In genomic region chr10:56379720-56380119, GRCm38 (mm10) we compare ENCODE assay signal across 8 mouse cellular contexts. TPM values are rescaled to one million over a fixed set of nuclear protein-coding genes. Genes with fewer than 3 reads are reported as not detected.
DNase-seq lines count a peak whose midpoint lies in the region; ATAC-seq and TF ChIP-seq lines count a peak whose summit lies in the region.

No protein-coding gene starts in this region.

- peak overlapping the region; percentile 57 for H3K4me2 ChIP-seq in limb, embryonic 15.5 days

- peaks cover 17% of the 10 kb centered on the region for H3K36me3 ChIP-seq in E14TG2a.4 (ENCODE audit: insufficient read depth, low read length)
- H3K36me3 ChIP-seq in limb, embryonic 15.5 days, result 0 out of 2 replicates have a peak, but pooled peaks cover 2% of the 10 kb centered on the region

- no peak for TF ChIP-seq CTCF in E14TG2a.4 (conservative IDR thresholded peaks at IDR 0.05; ENCODE audit: low read length)

- peak; percentile 42 for DNase-seq in embryo, embryonic 10 days (ENCODE audit: low spot score)
- DNase-seq in embryo, embryonic 9.5 days (ENCODE audit: extremely low spot score), result no peak
- DNase-seq in adrenal gland, postnatal 14 days, result no peak

- H3K27me3 ChIP-seq in E14TG2a.4 (ENCODE audit: insufficient read depth, low read length), result no peaks in the 10 kb centered on the region
- H3K27me3 ChIP-seq in limb, embryonic 15.5 days, result no peaks in the 10 kb centered on the region

- H3K4me3 ChIP-seq in E14TG2a.4 (replicated peaks; ENCODE audit: low read length), result peak overlapping the region; percentile 83
- peak overlapping the region; percentile 67 for H3K4me3 ChIP-seq in limb, embryonic 15.5 days

- H3K9ac ChIP-seq in limb, embryonic 15.5 days, result peak overlapping the region; percentile 33; the same call in 1 of the 2 replicates

- 6% methylated on average over 7 of the region's 7 CpGs for WGBS in limb, embryonic 15.5 days

- peak; percentile 17; the same call in 1 of the 2 replicates for ATAC-seq in granulocyte monocyte progenitor cell, adult 5-6 weeks (replicated peaks; ENCODE audit: poor library complexity, severe bottlenecking)
- no peak for ATAC-seq in limb, embryonic 15.5 days (ENCODE audit: insufficient number of reproducible peaks, low FRiP score, low TSS enrichment, low read depth)
- no peak for ATAC-seq in megakaryocyte-erythroid progenitor cell, adult 5-6 weeks (replicated peaks; ENCODE audit: low FRiP score, low TSS enrichment, poor library complexity, severe bottlenecking)
- ATAC-seq in megakaryocyte, adult 5-6 weeks (ENCODE audit: poor library complexity, severe bottlenecking), result no peak

- peak overlapping the region; percentile 65 for H3K27ac ChIP-seq in limb, embryonic 15.5 days

- H3K9me3 ChIP-seq in E14TG2a.4 (ENCODE audit: low read length), result peaks cover 8% of the 10 kb centered on the region; the same call in 1 of the 2 replicates
- H3K9me3 ChIP-seq in limb, embryonic 15.5 days, result no peaks in the 10 kb centered on the region

- peaks cover 74% of the 10 kb centered on the region for H3K4me1 ChIP-seq in E14TG2a.4 (replicated peaks; ENCODE audit: low read depth, low read length)
- peaks cover 3% of the 10 kb centered on the region; the same call in 1 of the 2 replicates for H3K4me1 ChIP-seq in limb, embryonic 15.5 days

RNA-seq across cellular contexts. Expression of gene Gja1, which starts 2.6 kb away (rescaled TPM):
- 0.41 and 1.3 TPM in 2 replicates for total RNA-seq in granulocyte monocyte progenitor cell, adult 5-6 weeks (2014; fragmentation: Nextera tagmentation)
- total RNA-seq in granulocyte monocyte progenitor cell, adult 5-6 weeks (2017), result 3.7 and 4.9 TPM in 2 replicates
- polyA plus RNA-seq in limb, embryonic 15.5 days (2015; fragmentation: Nextera tagmentation; extraction: Ambion mirVana), result 435 and 448 TPM in 2 replicates
- 18.5 and 19.3 TPM in 2 replicates for total RNA-seq in megakaryocyte-erythroid progenitor cell, adult 5-6 weeks (2014; fragmentation: Nextera tagmentation)
- total RNA-seq in megakaryocyte-erythroid progenitor cell, adult 5-6 weeks (2017), result 35.0 and 35.8 TPM in 2 replicates
- total RNA-seq in megakaryocyte, adult 5-6 weeks (2015), result 1.1 and 1.3 TPM in 2 replicates
- total RNA-seq in megakaryocyte, adult 5-6 weeks (2017), result 1.9 and 2.1 TPM in 2 replicates
- 168 and 205 TPM in 2 replicates for total RNA-seq in adrenal gland, postnatal 14 days (2021)
